Mouse (Mus musculus): ENCODE results near the gene Sec22a. TPM values are rescaled to one million over a fixed set of nuclear protein-coding genes. Genes with fewer than 3 reads are reported as not detected.

The Sec22a gene
- polyA plus RNA-seq, 1 experiment from 2014 or later, result 33.8 TPM

DNA sequence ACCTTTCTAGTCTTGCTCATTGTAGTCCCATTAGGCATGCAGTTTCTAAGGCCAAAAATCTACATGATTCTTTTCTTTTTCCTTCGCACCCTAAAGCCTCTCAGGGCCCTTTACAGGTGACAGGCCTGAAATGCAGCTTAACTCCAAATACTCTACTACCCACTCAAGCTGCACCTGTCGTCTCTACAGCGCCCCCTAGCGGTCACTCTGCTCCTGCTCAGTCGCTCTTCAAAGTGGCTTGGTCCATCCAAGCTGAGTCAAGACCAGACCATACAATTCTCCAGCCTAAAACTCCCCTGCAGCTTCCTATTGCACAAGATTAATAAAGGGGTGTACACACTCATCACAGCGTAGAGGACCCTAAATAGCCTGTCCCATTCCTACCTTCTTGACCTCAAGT, 3.1 kb downstream of the Sec22a start:
- Histone ChIP-seq H3K27ac (no peak overlapping the region), H3K4me3 (no peak overlapping the region), H3K36me3 (peaks cover 20% of the 10 kb centered on the region), H3K4me1 (replicated peaks) (peaks cover 24% of the 10 kb centered on the region), H3K27me3 (ENCODE audit: insufficient read depth, poor library complexity, severe bottlenecking) (no peaks in the 10 kb centered on the region), H3K9me3 (no peaks in the 10 kb centered on the region)
- DNase-seq (ENCODE audit: low spot score), result peak; percentile 61
- WGBS, result 28% methylated on average over 6 of the region's 6 CpGs

DNA sequence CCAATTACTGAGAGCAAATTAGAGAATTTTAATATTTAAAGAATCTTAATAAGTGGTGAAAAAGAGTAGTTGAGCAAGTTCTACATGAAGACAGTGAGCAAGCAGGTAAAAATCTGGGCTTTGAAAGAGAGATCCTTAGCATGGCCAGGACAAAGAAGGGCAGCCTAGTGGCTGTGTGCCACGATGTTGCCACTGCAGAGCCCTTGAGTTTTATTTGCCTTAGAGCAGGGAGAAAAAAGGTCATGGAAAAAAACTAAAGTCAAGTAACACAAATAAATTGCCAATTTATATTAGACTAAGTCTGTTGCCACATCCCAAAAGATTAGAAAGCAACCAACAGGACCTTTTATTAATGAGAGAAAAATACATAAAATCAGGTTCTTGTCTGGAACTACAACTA, 6.3 kb downstream of the Sec22a start:
- no peak overlapping the region for H3K27ac ChIP-seq
- no peak for DNase-seq (ENCODE audit: low spot score)
- 90% methylated on average over 1 of the region's 1 CpGs for WGBS

DNA sequence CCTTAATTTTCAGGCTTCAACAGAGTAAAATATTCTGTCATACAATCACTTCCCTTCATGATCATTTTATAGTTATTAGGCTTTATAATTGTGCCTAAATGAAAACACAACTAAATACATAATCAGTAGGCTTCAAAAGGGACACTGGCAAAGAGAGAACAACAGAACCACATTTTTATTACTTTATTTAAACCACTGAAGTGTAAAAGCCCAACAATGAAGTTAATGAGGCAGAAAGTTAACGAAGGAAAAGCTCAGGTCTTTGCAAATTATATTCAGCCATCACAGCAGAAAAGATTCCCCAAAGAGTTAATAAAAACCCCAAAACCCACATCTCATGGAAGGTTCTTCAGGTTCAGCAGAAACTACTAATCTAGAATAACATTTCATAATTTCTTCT, 33.3 kb downstream of the Sec22a start:
- Histone ChIP-seq H3K4me3 (no peak overlapping the region), H3K9me3 (no peaks in the 10 kb centered on the region), H3K27me3 (ENCODE audit: insufficient read depth, poor library complexity, severe bottlenecking) (no peaks in the 10 kb centered on the region), H3K27ac (no peak overlapping the region), H3K36me3 (peaks cover 20% of the 10 kb centered on the region), H3K4me1 (replicated peaks) (no peaks in the 10 kb centered on the region; the same call in 1 of the 2 replicates)
- no peak for DNase-seq (ENCODE audit: low spot score)
- 50% methylated on average over 1 of the region's 1 CpGs for WGBS

More for the DNA sequence above, 6.3 kb downstream of the Sec22a start:
- Histone ChIP-seq H3K9me3 (no peaks in the 10 kb centered on the region), H3K4me1 (replicated peaks) (0 out of 2 replicates have a peak, but pooled peaks cover 7% of the 10 kb centered on the region), H3K36me3 (peaks cover 25% of the 10 kb centered on the region), H3K27me3 (ENCODE audit: insufficient read depth, poor library complexity, severe bottlenecking) (no peaks in the 10 kb centered on the region), H3K4me3 (no peak overlapping the region)

DNA sequence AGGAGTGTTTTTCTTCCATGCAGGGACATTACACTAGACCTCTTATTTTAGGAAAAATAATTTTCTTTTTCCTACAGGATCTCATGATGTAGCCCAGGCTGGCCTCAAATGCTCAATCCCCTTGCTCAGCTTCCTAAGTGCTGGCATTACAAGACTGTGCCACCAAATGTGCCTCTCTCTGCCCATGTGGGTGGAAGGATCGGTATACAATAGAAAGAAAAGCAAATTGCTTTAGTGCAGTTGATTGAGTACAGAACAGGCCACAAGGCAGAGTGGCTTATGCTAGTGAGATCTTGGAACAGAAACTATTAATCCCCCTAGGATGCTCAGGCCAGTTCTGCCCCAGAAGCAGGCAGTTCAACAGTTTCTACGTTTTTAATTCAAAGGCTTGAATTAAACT, 43.9 kb downstream of the Sec22a start:
- H3K9me3 ChIP-seq, result no peaks in the 10 kb centered on the region
- no peaks in the 10 kb centered on the region for H3K4me1 ChIP-seq (replicated peaks)
- H3K4me3 ChIP-seq, result no peak overlapping the region
- H3K27ac ChIP-seq, result no peak overlapping the region
- 87% methylated on average over 2 of the region's 2 CpGs for WGBS
- no peaks in the 10 kb centered on the region; the same call in 1 of the 2 replicates for H3K36me3 ChIP-seq
- no peaks in the 10 kb centered on the region for H3K27me3 ChIP-seq (ENCODE audit: insufficient read depth, poor library complexity, severe bottlenecking)
- no peak for DNase-seq (ENCODE audit: low spot score)

DNA sequence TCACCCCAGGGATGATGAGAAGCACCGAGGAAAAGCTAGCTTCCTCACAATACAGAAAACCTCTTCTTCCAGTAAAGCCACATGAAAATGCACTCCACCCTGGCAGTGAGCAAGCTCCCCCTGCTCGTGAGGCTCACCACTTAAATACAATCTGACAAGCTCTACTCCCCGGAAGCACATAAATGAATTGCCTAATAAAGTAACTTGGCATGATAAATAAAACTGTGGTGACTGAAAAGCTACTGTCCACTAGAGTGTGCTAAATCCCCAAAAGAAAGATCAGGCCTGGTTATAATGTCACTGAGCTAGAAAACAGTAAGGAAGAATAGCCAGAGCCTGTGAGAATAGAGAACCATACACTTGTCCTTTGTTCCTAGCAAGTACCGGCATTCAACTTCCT, 44.4 kb downstream of the Sec22a start:
- Histone ChIP-seq H3K4me3 (no peak overlapping the region), H3K4me1 (replicated peaks) (no peaks in the 10 kb centered on the region), H3K27me3 (ENCODE audit: insufficient read depth, poor library complexity, severe bottlenecking) (no peaks in the 10 kb centered on the region), H3K9me3 (no peaks in the 10 kb centered on the region), H3K27ac (no peak overlapping the region), H3K36me3 (no peaks in the 10 kb centered on the region; the same call in 1 of the 2 replicates)
- no peak for DNase-seq (ENCODE audit: low spot score)
- 67% methylated on average over 4 of the region's 4 CpGs for WGBS

DNA sequence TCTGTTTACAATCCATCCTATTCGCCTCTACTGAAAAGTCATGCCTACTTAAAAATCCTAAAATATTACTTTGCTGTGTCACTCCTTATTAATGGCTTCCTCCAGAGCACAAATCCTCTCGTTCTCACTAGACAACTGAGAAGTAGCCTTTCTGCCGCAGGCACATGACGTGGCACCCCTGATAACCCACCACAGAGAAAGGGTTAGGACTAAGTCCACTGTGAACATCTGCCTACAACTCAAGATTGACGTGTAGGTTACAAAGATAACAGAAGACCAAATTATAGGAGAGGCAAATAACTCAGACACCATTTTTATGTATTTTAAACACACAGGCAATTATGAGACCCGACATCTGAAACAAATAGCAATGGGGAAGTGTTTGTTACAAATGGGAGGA, 45.3 kb downstream of the Sec22a start:
- no peaks in the 10 kb centered on the region for H3K27me3 ChIP-seq (ENCODE audit: insufficient read depth, poor library complexity, severe bottlenecking)
- H3K36me3 ChIP-seq, result peaks cover 7% of the 10 kb centered on the region
- no peak for DNase-seq (ENCODE audit: low spot score)
- no peak overlapping the region for H3K27ac ChIP-seq
- no peak overlapping the region for H3K4me3 ChIP-seq
- no peaks in the 10 kb centered on the region for H3K9me3 ChIP-seq
- 88% methylated on average over 6 of the region's 6 CpGs for WGBS
- H3K4me1 ChIP-seq (replicated peaks), result no peaks in the 10 kb centered on the region

DNA sequence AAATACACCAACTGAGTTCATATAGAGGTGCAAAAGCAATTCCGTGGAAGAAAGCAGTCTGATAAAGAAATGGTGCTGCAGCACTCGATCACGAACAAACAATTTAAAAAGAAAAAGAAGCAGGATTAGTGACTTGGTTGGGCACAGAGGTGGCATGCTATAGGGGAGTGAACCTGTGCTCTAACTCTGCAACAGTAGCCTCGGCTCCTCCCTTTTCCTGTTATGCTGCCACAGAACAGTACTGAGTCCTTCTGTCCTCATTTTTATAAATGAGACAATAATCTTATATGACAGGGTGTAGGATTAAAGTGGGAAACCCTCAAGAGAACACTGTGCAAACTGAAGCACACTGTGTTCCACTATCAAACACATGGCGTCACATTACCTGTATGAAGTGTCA, 46.3 kb downstream of the Sec22a start:
- Histone ChIP-seq H3K27ac (no peak overlapping the region), H3K9me3 (no peaks in the 10 kb centered on the region), H3K36me3 (peaks cover 8% of the 10 kb centered on the region), H3K4me3 (no peak overlapping the region), H3K4me1 (replicated peaks) (peaks cover 1% of the 10 kb centered on the region; the same call in 1 of the 2 replicates), H3K27me3 (ENCODE audit: insufficient read depth, poor library complexity, severe bottlenecking) (no peaks in the 10 kb centered on the region)
- 85% methylated on average over 5 of the region's 5 CpGs for WGBS
- DNase-seq (ENCODE audit: low spot score), result no peak

DNA sequence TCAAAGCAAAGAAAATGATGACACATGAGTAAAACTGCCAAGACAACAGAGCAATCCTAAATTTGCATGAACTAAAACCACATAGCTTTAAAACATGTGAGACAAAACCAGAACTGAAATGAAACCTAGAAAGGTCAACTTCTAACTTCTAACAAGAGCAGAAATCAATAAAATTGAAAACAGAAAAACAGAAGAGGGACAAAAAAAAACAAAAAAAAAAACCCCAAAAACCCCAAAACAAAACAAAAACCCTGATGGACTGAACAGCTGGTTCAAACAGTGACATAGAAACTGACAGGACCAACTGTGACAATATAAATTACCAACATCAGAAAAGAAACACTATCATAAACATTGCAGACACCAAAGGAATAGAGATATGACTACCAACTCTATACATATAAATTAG, 46.9 kb downstream of the Sec22a start:
- no peak for DNase-seq (ENCODE audit: low spot score)
- Histone ChIP-seq H3K9me3 (no peaks in the 10 kb centered on the region), H3K36me3 (peaks cover 8% of the 10 kb centered on the region), H3K27me3 (ENCODE audit: insufficient read depth, poor library complexity, severe bottlenecking) (no peaks in the 10 kb centered on the region), H3K4me3 (no peak overlapping the region), H3K4me1 (replicated peaks) (peaks cover 7% of the 10 kb centered on the region), H3K27ac (no peak overlapping the region)

DNA sequence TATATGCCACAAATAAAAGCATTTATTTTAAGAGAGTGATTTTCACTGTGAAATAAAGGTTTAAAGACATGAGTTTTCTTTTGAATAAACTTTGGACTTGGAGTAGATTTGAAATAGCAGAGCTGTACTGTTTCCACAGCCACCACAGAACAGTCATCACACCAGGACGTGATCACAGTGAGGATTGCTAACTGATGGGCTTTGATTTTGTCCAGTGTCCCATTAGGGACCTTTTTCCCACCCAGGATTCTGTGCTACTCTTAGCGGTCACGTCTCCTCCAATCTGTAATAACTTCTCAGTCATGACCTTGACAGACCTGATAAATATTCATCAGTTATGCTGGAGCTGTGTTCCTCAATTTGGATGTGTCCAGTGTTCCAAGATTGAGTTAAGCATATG, 48.2 kb downstream of the Sec22a start:
- Histone ChIP-seq H3K4me1 (replicated peaks) (peaks cover 21% of the 10 kb centered on the region), H3K9me3 (no peaks in the 10 kb centered on the region), H3K27ac (no peak overlapping the region), H3K36me3 (peaks cover 8% of the 10 kb centered on the region), H3K4me3 (no peak overlapping the region), H3K27me3 (ENCODE audit: insufficient read depth, poor library complexity, severe bottlenecking) (no peaks in the 10 kb centered on the region)
- no peak for DNase-seq (ENCODE audit: low spot score)
- 74% methylated on average over 3 of the region's 3 CpGs for WGBS

DNA sequence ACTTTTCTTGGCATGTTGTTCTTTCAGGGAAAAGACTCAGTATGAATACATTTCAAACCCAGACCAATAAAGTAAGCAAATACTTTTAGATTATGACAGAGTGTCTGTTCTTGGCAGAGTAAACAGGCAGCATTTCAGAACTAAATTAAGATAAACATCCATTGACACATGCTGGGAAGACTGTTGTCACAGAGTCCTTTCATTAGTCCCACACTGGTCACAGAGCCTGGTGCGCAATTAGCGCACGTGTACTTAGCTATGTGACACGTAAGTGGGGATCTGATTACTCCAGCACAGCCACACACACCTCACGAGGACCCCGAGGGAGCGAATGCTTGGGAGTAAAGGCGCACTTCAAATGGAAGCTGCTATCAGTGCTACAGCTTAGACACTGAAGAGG, 52.1 kb downstream of the Sec22a start:
- WGBS, result 59% methylated on average over 8 of the region's 8 CpGs
- no peaks in the 10 kb centered on the region for H3K27me3 ChIP-seq (ENCODE audit: insufficient read depth, poor library complexity, severe bottlenecking)
- DNase-seq (ENCODE audit: low spot score), result no peak
- peaks cover 21% of the 10 kb centered on the region for H3K4me1 ChIP-seq (replicated peaks)
- peaks cover 8% of the 10 kb centered on the region for H3K36me3 ChIP-seq
- H3K27ac ChIP-seq, result no peak overlapping the region
- no peaks in the 10 kb centered on the region for H3K9me3 ChIP-seq
- H3K4me3 ChIP-seq, result no peak overlapping the region

DNA sequence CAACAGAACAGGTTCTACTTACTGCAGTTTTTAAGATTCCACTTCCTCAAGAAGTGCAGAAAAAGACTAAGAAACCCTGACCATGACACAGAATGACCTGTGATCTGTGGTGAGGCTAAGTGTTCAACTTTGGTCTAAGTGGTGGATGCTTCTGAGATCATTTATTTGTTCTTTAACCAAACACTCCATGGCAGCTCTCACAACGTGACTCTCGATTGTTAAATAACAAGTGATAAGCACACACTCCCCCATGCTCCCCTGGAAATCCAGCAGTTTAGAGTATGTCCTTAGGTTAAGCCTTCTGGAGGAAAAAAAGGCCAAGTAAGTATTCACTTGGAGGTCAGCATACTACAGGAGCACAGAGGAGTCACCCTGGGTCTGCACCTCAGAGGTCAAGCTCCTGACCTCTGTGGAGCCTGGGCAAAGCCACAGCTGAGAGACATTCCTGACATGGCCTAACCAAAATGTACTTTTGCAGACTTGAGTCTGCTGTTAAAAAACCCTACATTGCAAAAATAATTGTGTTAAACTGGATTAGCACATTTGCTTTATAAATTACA, 53.1 kb downstream of the Sec22a start:
- Histone ChIP-seq H3K4me3 (no peak overlapping the region), H3K27ac (no peak overlapping the region), H3K36me3 (peaks cover 8% of the 10 kb centered on the region), H3K4me1 (replicated peaks) (peaks cover 21% of the 10 kb centered on the region), H3K9me3 (no peaks in the 10 kb centered on the region), H3K27me3 (ENCODE audit: insufficient read depth, poor library complexity, severe bottlenecking) (no peaks in the 10 kb centered on the region)
- 49% methylated on average over 2 of the region's 2 CpGs for WGBS
- DNase-seq (ENCODE audit: low spot score), result no peak

DNA sequence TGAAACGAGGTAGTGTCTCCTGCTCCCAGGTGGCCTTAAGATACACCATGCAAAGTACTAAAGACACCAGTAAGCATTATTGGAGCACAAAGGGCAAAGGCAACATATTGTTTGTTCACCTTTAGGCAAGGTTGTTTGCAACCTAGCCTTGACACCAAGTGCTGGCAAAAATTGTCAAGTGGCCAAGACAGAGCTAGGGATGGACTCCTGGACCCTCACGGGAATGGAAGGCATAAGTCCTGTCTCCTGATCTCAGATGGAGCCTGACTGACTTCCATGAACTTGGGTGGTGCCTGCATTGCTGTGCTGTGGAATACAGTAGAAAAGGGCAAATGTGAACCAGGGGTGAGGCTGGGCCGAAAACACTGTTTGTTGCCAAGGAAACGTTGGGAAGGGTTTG, 54.1 kb downstream of the Sec22a start:
- WGBS, result 87% methylated on average over 4 of the region's 4 CpGs

DNA sequence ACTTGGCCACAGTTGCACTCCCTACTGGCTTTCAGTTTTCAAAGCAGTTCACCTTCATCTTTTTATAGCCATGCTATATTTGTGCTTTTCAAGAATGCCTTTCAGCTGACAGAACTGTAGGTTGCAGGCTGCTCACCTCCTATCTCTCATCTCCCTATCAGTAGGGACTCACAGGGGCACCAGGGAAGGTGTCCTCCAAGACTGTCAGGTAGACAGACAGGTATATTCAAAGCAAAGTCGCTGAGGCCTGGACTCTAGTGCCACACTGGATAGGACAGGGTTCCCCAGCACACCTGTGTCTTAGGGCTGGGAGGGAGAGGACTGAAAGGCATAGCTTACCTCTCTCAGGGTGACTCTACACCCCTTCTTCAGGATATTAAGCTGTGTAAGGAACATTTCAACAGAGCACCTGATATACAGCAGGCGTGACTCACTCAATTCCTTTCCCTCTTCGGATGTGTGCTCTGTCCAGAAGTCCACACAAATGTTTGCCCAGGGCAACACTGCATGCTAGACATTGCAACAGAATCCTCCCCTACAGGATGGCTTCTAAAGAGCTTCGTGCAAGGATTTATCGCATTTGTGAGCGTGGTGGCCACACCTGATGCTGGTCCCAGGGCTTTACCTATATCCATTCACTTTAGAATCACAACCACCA, 55.1 kb downstream of the Sec22a start:
- WGBS, result 87% methylated on average over 6 of the region's 6 CpGs
- H3K9me3 ChIP-seq, result no peaks in the 10 kb centered on the region
- no peak overlapping the region for H3K4me3 ChIP-seq

More for the DNA sequence above, 54.1 kb downstream of the Sec22a start:
- no peaks in the 10 kb centered on the region for H3K27me3 ChIP-seq (ENCODE audit: insufficient read depth, poor library complexity, severe bottlenecking)
- H3K9me3 ChIP-seq, result no peaks in the 10 kb centered on the region
- H3K36me3 ChIP-seq, result peaks cover 8% of the 10 kb centered on the region
- no peak for DNase-seq (ENCODE audit: low spot score)
- peaks cover 21% of the 10 kb centered on the region for H3K4me1 ChIP-seq (replicated peaks)
- H3K27ac ChIP-seq, result no peak overlapping the region
- H3K4me3 ChIP-seq, result no peak overlapping the region

More for the DNA sequence above, 55.1 kb downstream of the Sec22a start:
- H3K27me3 ChIP-seq (ENCODE audit: insufficient read depth, poor library complexity, severe bottlenecking), result no peaks in the 10 kb centered on the region
- peaks cover 21% of the 10 kb centered on the region for H3K4me1 ChIP-seq (replicated peaks)
- no peak overlapping the region for H3K27ac ChIP-seq
- no peak for DNase-seq (ENCODE audit: low spot score)
- H3K36me3 ChIP-seq, result peaks cover 9% of the 10 kb centered on the region

Data from hindbrain, embryonic 10.5 days (tissue).